Mouse (Mus musculus) heart, postnatal 0 days (tissue): ENCODE measurements around the gene Zdhhc17. TPM values are rescaled to one million over a fixed set of nuclear protein-coding genes. Genes with fewer than 3 reads are reported as not detected.

Source experiments
- ATAC-seq: fragments of 200-750 bp; cut with Nextera tagmentation; 2 replicates; pipeline ENCODE4 v1.8.0; 2017; ENCODE audit warnings: low read depth, moderate number of reproducible peaks, moderate library complexity; ENCODE audit not compliant: insufficient read depth
- DNase-seq: peaks from one replicate; pipeline ENCODE4 v3.0.0-alpha.2; 2016; ENCODE audit warnings: low spot score
- H3K27ac ChIP-seq: fragments of 300-500 bp; sonication (generic); 2 replicates; pipeline ENCODE4 v1.5.1; 2014; ENCODE audit warnings: low read depth, mild to moderate bottlenecking
- H3K27me3 ChIP-seq: fragments of 300-500 bp; sonication (generic); 2 replicates; pipeline ENCODE4 v1.6.1; 2014; ENCODE audit warnings: low read length, mixed read lengths; ENCODE audit not compliant: control insufficient read depth, insufficient read depth
- H3K36me3 ChIP-seq: fragments of 300-500 bp; sonication (generic); replicated peaks from 2 replicates; pipeline ENCODE4 v1.6.1; 2014; ENCODE audit warnings: low read length, mixed read lengths; ENCODE audit not compliant: control insufficient read depth, insufficient read depth
- H3K4me1 ChIP-seq: fragments of 300-500 bp; sonication (generic); 2 replicates; pipeline ENCODE4 v1.6.1; 2014; ENCODE audit warnings: antibody characterized with exemption; ENCODE audit not compliant: control insufficient read depth, insufficient read depth
- H3K4me2 ChIP-seq: fragments of 300-500 bp; sonication (generic); 2 replicates; pipeline ENCODE4 v1.6.1; 2014; ENCODE audit warnings: low read depth, mild to moderate bottlenecking, low read length, moderate library complexity
- H3K4me3 ChIP-seq: fragments of 300-500 bp; sonication (generic); 2 replicates; pipeline ENCODE4 v1.5.1; 2014; ENCODE audit warnings: low read depth, low read length
- H3K9ac ChIP-seq: fragments of 300-500 bp; sonication (generic); replicated peaks from 2 replicates; pipeline ENCODE4 v1.6.1; 2014; ENCODE audit warnings: low read depth, low read length, mixed read lengths
- H3K9me3 ChIP-seq: fragments of 300-500 bp; sonication (generic); replicated peaks from 2 replicates; pipeline ENCODE4 v1.6.1; 2016; ENCODE audit warnings: low read length; ENCODE audit not compliant: control insufficient read depth
- CTCF ChIP-seq: IDR thresholded peaks from 2 replicates; pipeline ENCODE4 v1.5.1; 2016; ENCODE audit warnings: antibody characterized with exemption, control low read depth, low read depth
- EP300 ChIP-seq: IDR thresholded peaks from 2 replicates; pipeline ENCODE4 v1.6.1; 2016; ENCODE audit warnings: antibody characterized with exemption, low read depth
- WGBS: fragments of 180-500 bp; shearing (Covaris S2); extraction: QIAGEN DNeasy Blood & Tissue Kit; methylation state at CpG from one replicate; pipeline ENCODE4 v1.1.7; 2014; 5-methylcytosine and 5-hydroxymethylcytosine counted together
- polyA plus RNA-seq: library from polyadenylated mRNA; unstranded; fragments of >200 nt; fragmentation: Nextera tagmentation; extraction: Ambion mirVana; gene quantifications from 2 replicates; pipeline ENCODE4 v1.2.1, GENCODE M21; 2015
- total RNA-seq: library from RNA; depleted of rRNA; stranded (reverse); fragments of >200 nt; gene quantifications from 2 replicates; pipeline ENCODE4 v1.2.3, GENCODE M21; 2014; ENCODE audit warnings: low replicate concordance; rRNA removed

Zdhhc17 gene
- total RNA-seq (26.8 and 35.5 TPM in 2 replicates), polyA plus RNA-seq (11.5 and 14.9 TPM in 2 replicates)

GRCm38 (mm10) chr10:111009641-111010479, at the start of gene Zdhhc17:
Gene Zdhhc17, minus strand, starts transcription at chr10:111010140.
- H3K9me3 ChIP-seq = no peaks in the 10 kb centered on the region
- peak within 1 kb of the TSS; percentile 94 for H3K9ac ChIP-seq
- no peaks in the 10 kb centered on the region for H3K36me3 ChIP-seq
- H3K27me3 ChIP-seq = no peaks in the 10 kb centered on the region
- no peak for TF ChIP-seq EP300
- no peak for TF ChIP-seq CTCF
- peak within 1 kb of the TSS; percentile 98 for H3K27ac ChIP-seq
- DNase-seq (peak; percentile 90), ATAC-seq (peak; percentile 92)
- peak within 1 kb of the TSS; percentile 89 for H3K4me3 ChIP-seq
- under 1% methylated on average over 90 of the region's 112 CpGs for WGBS
- H3K4me2 ChIP-seq = peak within 1 kb of the TSS; percentile 96
- peaks cover 11% of the 10 kb centered on the region for H3K4me1 ChIP-seq

DNA sequence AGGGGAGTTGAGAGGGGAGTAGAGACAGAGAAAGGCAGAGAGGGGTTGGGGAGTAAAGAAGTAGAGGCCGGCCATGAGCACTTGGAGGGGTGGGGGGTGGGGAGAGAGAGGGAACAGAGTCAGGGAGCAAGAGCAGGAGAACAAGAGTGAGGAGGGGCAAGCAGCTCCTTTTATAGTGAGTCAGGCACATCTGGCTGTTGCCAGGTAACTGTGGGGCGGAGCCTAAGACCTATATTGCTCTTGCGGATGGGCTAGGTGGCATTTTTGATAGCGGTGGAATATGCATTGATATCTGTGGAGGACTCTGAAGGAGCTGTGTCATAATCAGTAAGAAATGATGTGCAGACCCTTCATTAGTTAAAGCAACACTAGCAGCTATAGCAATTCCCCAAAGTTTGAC, 45.8 kb upstream of the Zdhhc17 start:
- WGBS = 59% methylated on average over 4 of the region's 4 CpGs
- H3K9me3 ChIP-seq = no peaks in the 10 kb centered on the region
- no peak overlapping the region for H3K9ac ChIP-seq
- H3K36me3 ChIP-seq = no peaks in the 10 kb centered on the region
- no peak overlapping the region for H3K27ac ChIP-seq
- no peak overlapping the region for H3K4me3 ChIP-seq
- no peaks in the 10 kb centered on the region for H3K27me3 ChIP-seq
- DNase-seq (no peak), ATAC-seq (no peak)
- TF ChIP-seq CTCF (no peak), EP300 (no peak)
- H3K4me1 ChIP-seq = no peaks in the 10 kb centered on the region
- H3K4me2 ChIP-seq = no peak overlapping the region

- DNase-seq (no peak), ATAC-seq (no peak)
- H3K4me1 ChIP-seq = no peaks in the 10 kb centered on the region
- H3K36me3 ChIP-seq = no peaks in the 10 kb centered on the region
- no peak overlapping the region for H3K9ac ChIP-seq
- H3K27ac ChIP-seq = no peak overlapping the region
- TF ChIP-seq CTCF = no peak
- no peak for TF ChIP-seq EP300
- no peaks in the 10 kb centered on the region for H3K9me3 ChIP-seq
- WGBS = 83% methylated on average over 3 of the region's 3 CpGs
- no peak overlapping the region for H3K4me2 ChIP-seq
- no peaks in the 10 kb centered on the region for H3K27me3 ChIP-seq
- no peak overlapping the region for H3K4me3 ChIP-seq
Observed at GRCm38 (mm10) chr10:111051606-111052005, 41.7 kb upstream of the Zdhhc17 start.

GRCm38 (mm10) chr10:111050511-111050910, 40.6 kb upstream of the Zdhhc17 start:
- WGBS = 60% methylated on average over 4 of the region's 4 CpGs
- DNase-seq = no peak
- H3K4me2 ChIP-seq = no peak overlapping the region
- no peak overlapping the region for H3K9ac ChIP-seq
- no peak for ATAC-seq
- no peaks in the 10 kb centered on the region for H3K36me3 ChIP-seq
- H3K9me3 ChIP-seq = no peaks in the 10 kb centered on the region
- no peak for TF ChIP-seq EP300
- TF ChIP-seq CTCF = no peak
- H3K4me1 ChIP-seq = no peaks in the 10 kb centered on the region
- no peaks in the 10 kb centered on the region for H3K27me3 ChIP-seq
- no peak overlapping the region for H3K27ac ChIP-seq
- no peak overlapping the region for H3K4me3 ChIP-seq

GRCm38 (mm10) chr10:111050061-111050460, 40.1 kb upstream of the Zdhhc17 start:
- TF ChIP-seq CTCF (no peak), EP300 (no peak)
- no peak for DNase-seq
- H3K4me3 ChIP-seq = no peak overlapping the region
- no peaks in the 10 kb centered on the region for H3K36me3 ChIP-seq
- no peaks in the 10 kb centered on the region for H3K9me3 ChIP-seq
- H3K9ac ChIP-seq = no peak overlapping the region
- no peaks in the 10 kb centered on the region for H3K4me1 ChIP-seq
- WGBS = 65% methylated on average over 3 of the region's 3 CpGs
- no peak overlapping the region for H3K4me2 ChIP-seq
- ATAC-seq = no peak
- no peak overlapping the region for H3K27ac ChIP-seq
- H3K27me3 ChIP-seq = no peaks in the 10 kb centered on the region
